Mouse (Mus musculus) lung, embryonic 14.5 days (tissue): ENCODE measurements around the gene Elmo1. TPM values are rescaled to one million over a fixed set of nuclear protein-coding genes. Genes with fewer than 3 reads are reported as not detected.

Source experiments
- ATAC-seq: fragments of 200-750 bp; cut with Nextera tagmentation; 2 replicates; pipeline ENCODE4 v1.8.0; 2017; ENCODE audit warnings: mild to moderate bottlenecking, moderate TSS enrichment, moderate library complexity; ENCODE audit not compliant: insufficient read depth
- DNase-seq: peaks from one replicate; pipeline ENCODE4 v3.0.0-alpha.2; 2015
- H3K27ac ChIP-seq: fragments of 300-500 bp; sonication (generic); 2 replicates; pipeline ENCODE4 v1.5.1; 2014; ENCODE audit warnings: low read depth, mild to moderate bottlenecking, moderate library complexity
- H3K27me3 ChIP-seq: fragments of 300-500 bp; sonication (generic); 2 replicates; pipeline ENCODE4 v1.6.1; 2014; ENCODE audit warnings: low read length, control low read depth; ENCODE audit not compliant: insufficient read depth
- H3K36me3 ChIP-seq: fragments of 300-500 bp; sonication (generic); 2 replicates; pipeline ENCODE4 v1.6.1; 2014; ENCODE audit warnings: control low read depth; ENCODE audit not compliant: insufficient read depth
- H3K4me1 ChIP-seq: fragments of 300-500 bp; sonication (generic); 2 replicates; pipeline ENCODE4 v1.6.1; 2014; ENCODE audit warnings: antibody characterized with exemption, control low read depth; ENCODE audit not compliant: insufficient read depth
- H3K4me2 ChIP-seq: fragments of 300-500 bp; sonication (generic); 2 replicates; pipeline ENCODE4 v1.6.1; 2014; ENCODE audit warnings: mild to moderate bottlenecking
- H3K4me3 ChIP-seq: fragments of 300-500 bp; sonication (generic); 2 replicates; pipeline ENCODE4 v1.5.1; 2014; ENCODE audit warnings: low read depth, low read length
- H3K9ac ChIP-seq: fragments of 300-500 bp; sonication (generic); 2 replicates; pipeline ENCODE4 v1.6.1; 2014
- H3K9me3 ChIP-seq: fragments of 300-500 bp; sonication (generic); 2 replicates; pipeline ENCODE4 v1.6.1; 2016; ENCODE audit warnings: low read depth, low read length, control low read depth
- CTCF ChIP-seq: IDR thresholded peaks from 2 replicates; pipeline ENCODE4 v1.5.1; 2016; ENCODE audit warnings: antibody characterized with exemption, low read depth
- WGBS: fragments of 180-500 bp; shearing (Covaris S2); extraction: QIAGEN DNeasy Blood & Tissue Kit; methylation state at CpG from one replicate; pipeline ENCODE4 v1.1.7; 2014; 5-methylcytosine and 5-hydroxymethylcytosine counted together
- polyA plus RNA-seq: library from polyadenylated mRNA; unstranded; fragments of >200 nt; fragmentation: Nextera tagmentation; extraction: Ambion mirVana; gene quantifications from 2 replicates; pipeline ENCODE4 v1.2.1, GENCODE M21; 2014

Elmo1 gene
- polyA plus RNA-seq, 1 experiment from 2014 or later: 37.8 TPM

GRCm38 (mm10) chr13:20383875-20384274, 293.5 kb downstream of the Elmo1 start:
- ATAC-seq: no peak
- Histone ChIP-seq H3K27ac (no peak overlapping the region), H3K9me3 (no peaks in the 10 kb centered on the region), H3K36me3 (no peaks in the 10 kb centered on the region), H3K27me3 (no peaks in the 10 kb centered on the region), H3K4me2 (no peak overlapping the region), H3K4me3 (no peak overlapping the region), H3K9ac (no peak overlapping the region), H3K4me1 (no peaks in the 10 kb centered on the region)
- TF ChIP-seq CTCF: no peak
- no peak for DNase-seq
- 76% methylated on average over 1 of the region's 1 CpGs for WGBS

- WGBS: 76% methylated on average over 2 of the region's 2 CpGs
- Histone ChIP-seq H3K4me2 (no peak overlapping the region), H3K9ac (no peak overlapping the region), H3K27me3 (no peaks in the 10 kb centered on the region), H3K4me3 (no peak overlapping the region), H3K4me1 (no peaks in the 10 kb centered on the region), H3K27ac (no peak overlapping the region), H3K9me3 (no peaks in the 10 kb centered on the region), H3K36me3 (no peaks in the 10 kb centered on the region)
- no peak for TF ChIP-seq CTCF
- no peak for ATAC-seq
- DNase-seq: no peak
Measured at GRCm38 (mm10) chr13:20384846-20385245, 294.4 kb downstream of the Elmo1 start.

- H3K4me3 ChIP-seq: no peak overlapping the region
- H3K27me3 ChIP-seq: no peaks in the 10 kb centered on the region
- no peak overlapping the region for H3K27ac ChIP-seq
- H3K9ac ChIP-seq: no peak overlapping the region
- ATAC-seq (no peak), DNase-seq (no peak)
- H3K9me3 ChIP-seq: no peaks in the 10 kb centered on the region
- no peaks in the 10 kb centered on the region for H3K4me1 ChIP-seq
- no peak for TF ChIP-seq CTCF
- H3K36me3 ChIP-seq: no peaks in the 10 kb centered on the region
- WGBS: 60% methylated on average over 2 of the region's 2 CpGs
- H3K4me2 ChIP-seq: no peak overlapping the region
Measured at GRCm38 (mm10) chr13:20385423-20385822, 295.0 kb downstream of the Elmo1 start.

DNA sequence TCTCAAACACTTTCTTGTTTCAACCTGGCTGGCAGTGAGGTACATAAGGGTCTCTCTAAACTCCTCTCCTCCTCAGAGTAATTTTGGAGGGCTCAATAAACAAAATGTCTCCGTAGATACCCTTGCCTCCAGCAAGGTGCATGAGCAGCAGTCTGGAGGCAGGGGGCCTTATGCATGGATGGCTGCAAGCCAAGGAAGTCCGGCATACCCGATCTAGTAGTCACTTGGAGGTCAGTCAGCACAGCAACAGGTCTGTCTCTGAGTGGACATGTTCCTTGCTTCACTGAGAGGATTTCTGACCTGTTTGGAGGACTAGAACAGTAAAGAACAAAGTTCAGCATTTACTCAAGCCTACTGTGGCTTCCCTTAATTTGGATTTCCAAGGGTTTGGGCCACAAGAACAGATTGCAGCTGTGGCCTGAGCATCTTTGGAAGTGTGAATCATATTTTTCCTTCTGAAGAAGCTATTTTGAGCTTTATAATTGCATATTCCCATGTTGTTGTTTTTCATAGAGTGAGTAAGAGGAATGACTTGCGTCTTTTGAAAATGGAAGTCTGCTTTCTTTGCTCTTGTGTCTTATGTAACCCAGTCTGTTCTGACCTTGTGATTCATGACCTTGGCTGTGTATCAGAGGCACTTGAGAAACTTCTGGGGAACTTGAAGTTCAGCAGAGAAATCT, 296.2 kb downstream of the Elmo1 start:
- H3K4me2 ChIP-seq: no peak overlapping the region
- WGBS: 68% methylated on average over 4 of the region's 4 CpGs
- no peak overlapping the region for H3K4me3 ChIP-seq
- H3K27me3 ChIP-seq: no peaks in the 10 kb centered on the region
- no peak overlapping the region for H3K9ac ChIP-seq
- no peaks in the 10 kb centered on the region for H3K9me3 ChIP-seq
- DNase-seq: no peak
- no peak for ATAC-seq
- H3K27ac ChIP-seq: no peak overlapping the region
- no peaks in the 10 kb centered on the region for H3K4me1 ChIP-seq
- H3K36me3 ChIP-seq: no peaks in the 10 kb centered on the region
- TF ChIP-seq CTCF: no peak

DNA sequence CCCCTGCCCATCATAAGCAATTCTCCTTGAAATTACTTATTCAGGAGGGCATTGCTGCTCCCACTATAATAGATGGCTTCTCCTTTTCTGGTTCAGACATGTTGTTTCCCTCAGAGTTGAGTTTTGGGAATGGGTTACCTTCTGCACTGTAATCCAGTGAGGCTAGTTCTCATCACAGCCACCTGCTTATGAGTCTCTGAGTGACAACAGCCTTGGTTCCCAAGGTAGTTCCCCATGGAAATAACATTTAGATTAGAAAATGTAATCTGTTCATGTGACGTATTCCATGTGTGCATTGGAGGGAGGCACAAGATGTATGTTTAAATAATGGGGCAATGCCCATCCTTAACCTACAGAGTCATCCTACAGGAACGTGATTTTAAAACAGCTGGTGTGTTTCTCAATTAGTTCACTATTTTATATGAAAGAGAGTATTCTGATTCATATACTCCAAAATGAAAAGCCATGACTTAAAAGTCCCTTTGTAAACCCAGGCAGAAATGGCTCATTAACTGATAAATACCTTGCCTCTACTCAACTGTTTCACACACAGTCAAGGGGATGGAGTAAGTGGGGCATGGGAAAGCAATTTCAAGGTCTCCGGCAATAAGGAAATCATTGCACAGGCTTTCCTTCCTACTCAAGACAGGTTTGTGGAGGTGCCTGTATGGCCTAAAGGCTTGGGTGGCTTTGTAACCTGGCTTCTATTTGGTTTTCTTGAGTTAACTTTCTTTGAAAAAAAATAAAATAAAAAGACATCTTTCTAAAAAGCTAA, 302.6 kb downstream of the Elmo1 start:
- no peaks in the 10 kb centered on the region for H3K4me1 ChIP-seq
- H3K9me3 ChIP-seq: no peaks in the 10 kb centered on the region
- H3K27me3 ChIP-seq: no peaks in the 10 kb centered on the region
- H3K36me3 ChIP-seq: no peaks in the 10 kb centered on the region
- no peak overlapping the region for H3K27ac ChIP-seq
- no peak for TF ChIP-seq CTCF
- 69% methylated on average over 3 of the region's 3 CpGs for WGBS
- no peak overlapping the region for H3K4me2 ChIP-seq
- H3K4me3 ChIP-seq: no peak overlapping the region
- H3K9ac ChIP-seq: no peak overlapping the region
- ATAC-seq: no peak
- no peak for DNase-seq

DNA sequence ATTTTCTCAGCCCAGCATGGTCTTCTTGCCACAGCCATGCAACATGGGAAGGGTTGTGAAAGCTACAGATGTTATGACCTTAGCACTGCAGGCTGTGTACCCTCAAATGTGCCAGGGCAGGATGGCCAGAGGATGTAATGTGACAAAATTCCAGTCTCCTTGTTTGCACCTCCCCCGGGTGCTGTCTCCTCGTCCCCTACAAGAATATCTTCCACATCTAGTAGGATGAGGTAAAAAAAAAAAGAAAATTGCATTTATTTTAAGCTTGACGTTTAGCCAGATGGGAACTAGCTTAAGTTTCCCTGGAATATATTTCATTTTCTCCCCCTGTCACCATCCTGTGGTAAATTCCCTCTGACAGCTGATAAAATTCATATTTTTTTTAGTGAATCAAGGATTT, 307.3 kb downstream of the Elmo1 start:
- WGBS: 59% methylated on average over 3 of the region's 3 CpGs
- H3K27ac ChIP-seq: no peak overlapping the region
- no peak overlapping the region for H3K4me2 ChIP-seq
- no peak overlapping the region for H3K4me3 ChIP-seq
- no peak for TF ChIP-seq CTCF
- ATAC-seq (no peak), DNase-seq (no peak)
- H3K36me3 ChIP-seq: no peaks in the 10 kb centered on the region
- H3K4me1 ChIP-seq: no peaks in the 10 kb centered on the region
- H3K9me3 ChIP-seq: no peaks in the 10 kb centered on the region
- no peak overlapping the region for H3K9ac ChIP-seq
- no peaks in the 10 kb centered on the region for H3K27me3 ChIP-seq

- Histone ChIP-seq H3K4me1 (no peaks in the 10 kb centered on the region), H3K27ac (no peak overlapping the region), H3K9me3 (no peaks in the 10 kb centered on the region), H3K4me2 (no peak overlapping the region), H3K27me3 (no peaks in the 10 kb centered on the region), H3K9ac (no peak overlapping the region), H3K36me3 (no peaks in the 10 kb centered on the region), H3K4me3 (no peak overlapping the region)
- WGBS: 79% methylated on average over 4 of the region's 4 CpGs
- no peak for ATAC-seq
- TF ChIP-seq CTCF: no peak
- no peak for DNase-seq
Measured at GRCm38 (mm10) chr13:20398311-20398710, 307.9 kb downstream of the Elmo1 start.
